Mouse (Mus musculus) embryonic facial prominence, embryonic 11.5 days (tissue): Measurements from ENCODE around the gene Cd300ld2. TPM values are rescaled to one million over a fixed set of nuclear protein-coding genes. Genes with fewer than 3 reads are reported as not detected.
"Not testable (repeated sequence)": the region's sequence is repeated elsewhere in the genome, so short reads cannot be mapped to it uniquely, and the experiment has no call there.

Experiments used
- ATAC-seq: fragments of 200-750 bp; cut with Nextera tagmentation; replicated peaks from 2 replicates; pipeline ENCODE4 v1.8.0; 2017; ENCODE audit warnings: low read depth; ENCODE audit not compliant: insufficient number of reproducible peaks, low FRiP score, low TSS enrichment
- DNase-seq: peaks from one replicate; pipeline ENCODE4 v3.0.0-alpha.2; 2015; ENCODE audit warnings: low spot score
- H3K27ac ChIP-seq: fragments of 300-500 bp; sonication (generic); replicated peaks from 2 replicates; pipeline ENCODE4 v1.5.1; 2014; ENCODE audit warnings: mild to moderate bottlenecking, low read depth, low read length, control low read depth
- H3K27me3 ChIP-seq: fragments of 300-500 bp; sonication (generic); 2 replicates; pipeline ENCODE4 v1.6.1; 2014; ENCODE audit warnings: mild to moderate bottlenecking, low read length, moderate library complexity, mixed read lengths; ENCODE audit not compliant: control insufficient read depth, insufficient read depth
- H3K36me3 ChIP-seq: fragments of 300-500 bp; sonication (generic); replicated peaks from 2 replicates; pipeline ENCODE4 v1.6.1; 2014; ENCODE audit warnings: low read depth, mild to moderate bottlenecking, low read length, moderate library complexity, mixed read lengths; ENCODE audit not compliant: control insufficient read depth, insufficient read depth
- H3K4me1 ChIP-seq: fragments of 300-500 bp; sonication (generic); 2 replicates; pipeline ENCODE4 v1.6.1; 2014; ENCODE audit warnings: low read length, mixed read lengths; ENCODE audit not compliant: control insufficient read depth, insufficient read depth
- H3K4me2 ChIP-seq: fragments of 300-500 bp; sonication (generic); 2 replicates; pipeline ENCODE4 v1.6.1; 2014; ENCODE audit warnings: low read depth, mild to moderate bottlenecking, control low read depth, low read length, moderate library complexity
- H3K4me3 ChIP-seq: fragments of 300-500 bp; sonication (generic); 2 replicates; pipeline ENCODE4 v1.5.1; 2014; ENCODE audit warnings: low read depth, low read length, control low read depth
- H3K9ac ChIP-seq: fragments of 300-500 bp; sonication (generic); replicated peaks from 2 replicates; pipeline ENCODE4 v1.6.1; 2014; ENCODE audit warnings: mild to moderate bottlenecking, control low read depth, low read length
- H3K9me3 ChIP-seq: fragments of 300-500 bp; sonication (generic); replicated peaks from 2 replicates; pipeline ENCODE4 v1.6.1; 2016; ENCODE audit warnings: mild to moderate bottlenecking, low read length, inconsistent platforms, mixed read lengths; ENCODE audit not compliant: control insufficient read depth
- WGBS: fragments of 180-500 bp; shearing (Covaris S2); extraction: QIAGEN DNeasy Blood & Tissue Kit; methylation state at CpG from one replicate; pipeline ENCODE4 v1.1.7; 2014; 5-methylcytosine and 5-hydroxymethylcytosine counted together
- polyA plus RNA-seq: library from polyadenylated mRNA; unstranded; fragments of >200 nt; fragmentation: Nextera tagmentation; extraction: Ambion mirVana; gene quantifications from 2 replicates; pipeline ENCODE4 v1.2.1, GENCODE M21; 2014

Cd300ld2 gene
- not detected in 2 replicates for polyA plus RNA-seq

DNA sequence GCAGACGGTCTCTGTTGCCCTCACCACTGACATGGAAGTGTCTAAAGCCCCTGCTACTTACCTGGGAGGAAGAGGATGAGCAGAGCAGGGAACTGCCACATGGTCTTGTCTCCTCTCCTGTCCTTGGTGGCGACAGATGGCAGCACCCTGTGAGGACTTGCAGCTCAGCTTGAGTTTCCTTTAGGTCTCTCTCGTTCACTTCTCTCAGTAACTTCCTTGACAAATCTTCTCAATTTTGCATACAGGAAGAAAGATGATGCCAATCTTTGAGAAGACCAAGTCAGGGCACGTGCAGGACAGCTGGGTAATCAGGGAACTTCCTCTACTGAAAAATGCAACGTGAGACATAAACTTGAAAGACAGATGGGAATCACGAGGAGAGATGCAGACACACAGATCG, at the start of gene Cd300ld2:
Cd300ld2 (minus strand) TSS at position 101 of the 400 bp plus-strand sequence.
- not testable (repeated sequence) for DNase-seq, H3K36me3 ChIP-seq, ATAC-seq, H3K27me3 ChIP-seq, H3K27ac ChIP-seq, H3K9ac ChIP-seq, H3K4me3 ChIP-seq, H3K4me1 ChIP-seq, H3K9me3 ChIP-seq, H3K4me2 ChIP-seq
- no CpG with 5 or more reads among the region's 7 CpGs for WGBS

- DNase-seq (no peak), ATAC-seq (no peak)
- Histone ChIP-seq H3K4me1 (no peaks in the 10 kb centered on the region), H3K4me3 (no peak within 1 kb of the TSS), H3K9me3 (no peaks in the 10 kb centered on the region), H3K9ac (no peak within 1 kb of the TSS), H3K27ac (no peak within 1 kb of the TSS), H3K4me2 (no peak within 1 kb of the TSS), H3K27me3 (no peaks in the 10 kb centered on the region), H3K36me3 (no peaks in the 10 kb centered on the region)
- 52% methylated on average over 5 of the region's 5 CpGs for WGBS
Observed at GRCm38 (mm10) chr11:115062077-115062476, 46.1 kb upstream of the Cd300ld2 start, which contains the start of gene Cd300e. TSS of gene Cd300e (minus strand) at chr11:115062177.

- no peak overlapping the region for H3K9ac ChIP-seq
- H3K36me3 ChIP-seq, result no peaks in the 10 kb centered on the region
- no peaks in the 10 kb centered on the region for H3K4me1 ChIP-seq
- DNase-seq (no peak), ATAC-seq (no peak)
- H3K4me2 ChIP-seq, result no peak overlapping the region
- WGBS, result 82% methylated on average over 2 of the region's 2 CpGs
- no peaks in the 10 kb centered on the region for H3K27me3 ChIP-seq
- H3K9me3 ChIP-seq, result no peaks in the 10 kb centered on the region
- H3K27ac ChIP-seq, result no peak overlapping the region
- H3K4me3 ChIP-seq, result no peak overlapping the region
Observed at GRCm38 (mm10) chr11:115059797-115060196, 43.8 kb upstream of the Cd300ld2 start.

- WGBS, result 76% methylated on average over 4 of the region's 4 CpGs
- DNase-seq (no peak), ATAC-seq (no peak)
- Histone ChIP-seq H3K4me2 (no peak overlapping the region), H3K4me1 (no peaks in the 10 kb centered on the region), H3K27ac (no peak overlapping the region), H3K9ac (no peak overlapping the region), H3K27me3 (no peaks in the 10 kb centered on the region), H3K9me3 (no peaks in the 10 kb centered on the region), H3K36me3 (no peaks in the 10 kb centered on the region), H3K4me3 (no peak overlapping the region)
Observed at GRCm38 (mm10) chr11:115058701-115059100, 42.7 kb upstream of the Cd300ld2 start.

GRCm38 (mm10) chr11:115054537-115054936, 38.5 kb upstream of the Cd300ld2 start:
- no peaks in the 10 kb centered on the region for H3K4me1 ChIP-seq
- H3K4me3 ChIP-seq, result no peak overlapping the region
- H3K9me3 ChIP-seq, result no peaks in the 10 kb centered on the region
- DNase-seq (no peak), ATAC-seq (no peak)
- H3K27ac ChIP-seq, result no peak overlapping the region
- no peaks in the 10 kb centered on the region for H3K27me3 ChIP-seq
- H3K36me3 ChIP-seq, result no peaks in the 10 kb centered on the region
- no peak overlapping the region for H3K4me2 ChIP-seq
- H3K9ac ChIP-seq, result no peak overlapping the region

GRCm38 (mm10) chr11:115052991-115053390, 37.0 kb upstream of the Cd300ld2 start:
- no peaks in the 10 kb centered on the region for H3K4me1 ChIP-seq
- no peak for ATAC-seq
- H3K9me3 ChIP-seq, result no peaks in the 10 kb centered on the region
- 87% methylated on average over 1 of the region's 1 CpGs for WGBS
- no peaks in the 10 kb centered on the region for H3K27me3 ChIP-seq
- no peak overlapping the region for H3K27ac ChIP-seq
- no peak overlapping the region for H3K4me2 ChIP-seq
- no peak overlapping the region for H3K4me3 ChIP-seq
- no peak for DNase-seq
- no peaks in the 10 kb centered on the region for H3K36me3 ChIP-seq
- H3K9ac ChIP-seq, result no peak overlapping the region

DNA sequence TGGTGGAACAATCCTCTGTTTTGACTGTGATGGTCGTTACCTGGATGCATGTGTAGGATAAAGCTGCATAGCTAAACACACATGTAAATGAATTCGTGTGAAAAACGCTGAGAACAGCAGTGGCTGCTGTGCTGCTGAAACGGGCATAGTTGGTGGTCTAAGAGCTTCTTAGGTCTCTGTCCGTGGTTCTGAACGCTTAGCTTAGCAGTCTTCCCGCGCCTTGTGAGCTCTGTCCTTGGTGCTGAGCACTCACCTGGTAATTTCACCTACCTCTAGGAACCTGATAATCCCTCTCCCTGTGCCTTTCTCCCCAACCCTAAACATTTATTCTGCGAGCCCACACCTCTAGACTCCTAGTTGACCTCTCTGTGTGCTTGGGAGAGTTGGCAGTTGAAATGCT, 36.2 kb upstream of the Cd300ld2 start:
- no peaks in the 10 kb centered on the region for H3K4me1 ChIP-seq
- H3K27ac ChIP-seq, result no peak overlapping the region
- no peak overlapping the region for H3K4me2 ChIP-seq
- no peak overlapping the region for H3K9ac ChIP-seq
- H3K27me3 ChIP-seq, result no peaks in the 10 kb centered on the region
- peak; percentile 92 for DNase-seq
- H3K9me3 ChIP-seq, result no peaks in the 10 kb centered on the region
- no peaks in the 10 kb centered on the region for H3K36me3 ChIP-seq
- no peak overlapping the region for H3K4me3 ChIP-seq
- ATAC-seq, result no peak
- 4% methylated on average over 9 of the region's 9 CpGs for WGBS

- H3K4me3 ChIP-seq, result no peak overlapping the region
- H3K36me3 ChIP-seq, result no peaks in the 10 kb centered on the region
- no peaks in the 10 kb centered on the region for H3K9me3 ChIP-seq
- H3K9ac ChIP-seq, result no peak overlapping the region
- no peak overlapping the region for H3K4me2 ChIP-seq
- H3K4me1 ChIP-seq, result no peaks in the 10 kb centered on the region
- H3K27me3 ChIP-seq, result no peaks in the 10 kb centered on the region
- no peak for ATAC-seq
- WGBS, result 47% methylated on average over 3 of the region's 3 CpGs
- no peak overlapping the region for H3K27ac ChIP-seq
- DNase-seq, result peak; percentile 16
Observed at GRCm38 (mm10) chr11:115049282-115049895, 33.4 kb upstream of the Cd300ld2 start.
